Mouse (Mus musculus): ENCODE results near the gene Myo1g. TPM values are rescaled to one million over a fixed set of nuclear protein-coding genes. Genes with fewer than 3 reads are reported as not detected.

Myo1g gene
- polyA plus RNA-seq, 1 experiment from 2014 or later: 1.8 TPM

DNA sequence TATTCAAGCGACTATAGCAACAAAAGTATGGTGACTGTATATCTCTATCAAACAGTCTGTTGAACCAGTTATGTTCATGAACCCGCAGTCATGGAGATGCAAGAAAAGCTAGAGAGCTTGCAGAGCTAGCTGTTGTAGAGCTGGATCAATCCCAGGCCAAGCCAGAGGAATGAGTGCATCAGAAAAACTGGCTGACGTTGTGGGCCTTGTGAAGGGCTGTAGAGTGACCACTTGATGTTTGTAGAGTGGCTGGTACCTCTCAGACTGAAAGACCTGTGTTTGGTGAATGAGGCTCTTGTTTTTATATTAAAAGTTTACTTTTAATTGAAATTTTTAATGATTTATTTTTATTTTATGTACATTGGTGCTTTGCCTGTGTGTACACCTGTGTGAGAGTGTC, 29.4 kb upstream of the Myo1g start:
- no peak overlapping the region for H3K4me3 ChIP-seq (replicated peaks)
- H3K9me3 ChIP-seq: no peaks in the 10 kb centered on the region
- ATAC-seq: no peak
- H3K27ac ChIP-seq: no peak overlapping the region
- H3K4me2 ChIP-seq (replicated peaks): no peak overlapping the region
- no peaks in the 10 kb centered on the region for H3K27me3 ChIP-seq (replicated peaks)
- no peak overlapping the region for H3K9ac ChIP-seq
- peaks cover 8% of the 10 kb centered on the region for H3K4me1 ChIP-seq (replicated peaks)
- WGBS: 88% methylated on average over 3 of the region's 3 CpGs
- H3K36me3 ChIP-seq: peaks cover 3% of the 10 kb centered on the region; the same call in 1 of the 2 replicates

DNA sequence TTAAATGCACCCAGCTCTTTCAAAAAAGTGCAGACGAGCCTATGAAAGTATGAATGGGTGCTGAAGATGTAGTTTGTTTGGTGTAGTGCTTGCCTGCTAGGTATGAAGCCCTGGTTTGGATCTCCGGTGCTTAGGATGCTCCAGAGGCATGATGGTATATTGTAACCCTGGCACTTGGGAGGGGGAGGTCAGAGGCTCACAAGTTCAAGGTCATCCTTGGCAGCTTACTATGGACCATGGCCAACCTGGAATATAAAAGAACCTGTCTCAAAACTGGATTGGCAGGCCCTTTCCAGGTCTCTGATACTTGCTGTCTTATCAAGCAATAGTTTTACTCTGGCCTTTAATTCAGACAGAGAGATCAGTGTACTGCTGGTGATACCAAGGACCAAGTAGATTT, 29.0 kb upstream of the Myo1g start:
- H3K4me3 ChIP-seq (replicated peaks): no peak overlapping the region
- peaks cover 8% of the 10 kb centered on the region for H3K4me1 ChIP-seq (replicated peaks)
- no peak for ATAC-seq
- H3K36me3 ChIP-seq: peaks cover 3% of the 10 kb centered on the region; the same call in 1 of the 2 replicates
- H3K9me3 ChIP-seq: no peaks in the 10 kb centered on the region
- 90% methylated on average over 2 of the region's 2 CpGs for WGBS
- no peaks in the 10 kb centered on the region for H3K27me3 ChIP-seq (replicated peaks)
- no peak overlapping the region for H3K9ac ChIP-seq
- H3K4me2 ChIP-seq (replicated peaks): no peak overlapping the region
- no peak overlapping the region for H3K27ac ChIP-seq

DNA sequence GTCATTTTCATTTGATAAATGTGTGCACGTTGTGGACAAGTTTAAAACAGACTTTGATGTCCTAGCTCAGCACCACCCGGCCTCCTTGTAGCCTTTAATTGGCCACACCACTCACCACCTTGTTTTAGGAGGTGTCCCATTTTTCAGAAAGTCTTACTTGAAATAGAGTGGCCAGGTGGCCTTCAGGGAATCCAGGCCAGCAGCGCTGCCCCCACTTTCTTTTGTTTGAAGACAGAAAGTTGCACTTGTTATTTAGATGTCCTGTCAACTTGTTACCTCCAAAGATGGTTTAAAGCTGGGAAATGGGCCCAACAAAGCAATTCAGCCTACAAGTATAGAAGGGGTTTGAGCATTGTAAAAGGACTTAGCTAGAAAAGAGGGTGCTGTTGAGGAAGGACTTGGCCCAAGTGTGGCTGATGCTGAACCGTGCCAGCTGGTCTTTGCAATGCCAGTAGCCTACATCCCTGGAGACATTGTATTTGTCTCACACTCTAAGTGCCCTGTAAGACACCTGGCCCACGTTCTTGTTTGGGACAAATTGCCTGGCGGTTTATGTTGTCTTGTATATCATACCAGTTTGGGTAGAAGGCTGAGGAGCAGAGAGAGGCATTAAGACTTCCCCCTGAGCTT, 27.0 kb upstream of the Myo1g start:
- ATAC-seq: no peak
- H3K4me1 ChIP-seq (replicated peaks): peaks cover 8% of the 10 kb centered on the region
- peak overlapping the region; percentile 99; the same call in 1 of the 2 replicates for H3K27ac ChIP-seq
- no peaks in the 10 kb centered on the region for H3K27me3 ChIP-seq (replicated peaks)
- no peaks in the 10 kb centered on the region; the same call in 1 of the 2 replicates for H3K36me3 ChIP-seq
- peak overlapping the region; percentile 83 for H3K9ac ChIP-seq
- 22% methylated on average over 6 of the region's 6 CpGs for WGBS
- H3K4me3 ChIP-seq (replicated peaks): peak overlapping the region; percentile 80
- H3K9me3 ChIP-seq: no peaks in the 10 kb centered on the region
- H3K4me2 ChIP-seq (replicated peaks): peak overlapping the region; percentile 75

DNA sequence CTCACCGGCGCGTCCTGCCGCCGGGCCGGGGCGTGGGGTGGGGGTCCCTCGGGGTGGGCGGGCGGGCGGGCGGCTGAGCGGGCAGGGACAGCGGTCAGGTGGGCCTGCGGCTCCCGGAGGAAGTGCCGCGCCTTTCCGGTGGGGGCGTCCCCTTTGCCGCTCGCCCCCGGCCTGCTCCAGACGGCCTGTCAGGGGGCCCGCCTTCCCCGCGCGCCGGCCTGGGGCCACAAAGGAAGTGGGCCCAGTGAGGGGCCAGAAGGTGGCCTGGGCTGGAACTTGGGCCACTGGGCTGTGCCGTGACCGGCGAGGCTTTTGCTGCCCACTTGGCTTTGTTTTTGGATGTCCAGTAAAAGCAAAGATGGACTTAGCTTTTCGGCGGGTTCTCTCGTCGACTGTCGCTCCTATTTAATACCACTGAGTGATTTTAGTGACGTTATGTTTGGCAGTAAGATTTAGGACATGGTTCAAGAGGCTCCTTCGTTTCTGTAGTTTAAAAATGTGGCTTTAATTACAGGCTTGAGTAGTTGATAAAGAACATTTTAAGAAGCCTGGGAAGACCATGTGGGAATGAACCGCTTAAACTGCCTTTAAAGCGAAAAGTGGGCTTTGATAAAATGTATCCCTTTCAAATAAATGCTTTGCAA, 26.4 kb upstream of the Myo1g start:
- Histone ChIP-seq H3K36me3 (no peaks in the 10 kb centered on the region; the same call in 1 of the 2 replicates), H3K9me3 (no peaks in the 10 kb centered on the region), H3K4me1 (replicated peaks) (peaks cover 8% of the 10 kb centered on the region), H3K27ac (peak overlapping the region; percentile 99), H3K9ac (peak overlapping the region; percentile 83), H3K4me2 (replicated peaks) (peak overlapping the region; percentile 75), H3K27me3 (replicated peaks) (no peaks in the 10 kb centered on the region), H3K4me3 (replicated peaks) (peak overlapping the region; percentile 80)
- under 1% methylated on average over 40 of the region's 41 CpGs for WGBS
- peak; percentile 75 for ATAC-seq

DNA sequence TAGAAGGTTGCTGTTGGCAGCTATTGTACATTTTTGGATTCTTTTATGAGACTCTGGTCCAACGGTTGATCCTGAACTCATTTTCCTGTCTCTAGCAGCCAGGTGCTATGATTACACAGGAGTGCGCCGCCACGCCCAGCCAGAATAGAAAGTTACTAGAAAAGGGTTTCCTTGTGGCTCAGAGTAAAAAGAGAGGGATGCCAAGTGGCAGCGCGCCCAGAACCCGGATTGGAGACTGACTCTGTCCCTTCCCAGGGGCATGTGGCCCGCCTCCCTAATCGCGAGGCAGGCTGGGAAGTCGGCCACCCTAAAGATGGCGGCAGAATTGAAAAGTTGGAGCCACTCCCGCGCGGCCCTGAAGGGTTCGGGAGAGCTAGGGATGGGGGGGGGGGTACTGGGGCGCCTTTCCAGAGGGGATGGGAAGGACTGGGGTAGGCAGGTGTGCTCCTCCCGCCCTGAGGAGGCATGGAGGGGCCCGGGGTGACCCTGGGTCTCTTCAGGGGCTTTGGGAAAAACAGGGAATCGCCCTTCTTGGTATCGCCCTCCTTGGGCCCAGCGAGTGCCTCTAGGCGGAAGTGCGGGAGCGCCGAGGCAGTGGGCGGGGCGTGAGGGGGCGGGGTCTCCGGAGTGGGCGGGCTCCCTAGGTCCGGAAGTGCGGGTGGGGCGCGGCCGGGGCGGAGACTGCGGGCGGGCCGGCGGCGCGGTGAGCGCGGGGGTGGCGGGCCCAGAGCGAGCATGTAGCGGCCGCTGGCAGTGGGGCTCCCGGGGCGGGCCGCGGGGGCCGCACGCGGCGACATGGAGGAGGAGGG, 25.6 kb upstream of the Myo1g start, which contains the start of gene Ccm2:
TSS of gene Ccm2 (plus strand) at position 683 of the 809 bp plus-strand sequence.
- H3K9ac ChIP-seq: peak within 1 kb of the TSS; percentile 83
- H3K9me3 ChIP-seq: no peaks in the 10 kb centered on the region
- peaks cover 8% of the 10 kb centered on the region for H3K4me1 ChIP-seq (replicated peaks)
- peak within 1 kb of the TSS; percentile 99 for H3K27ac ChIP-seq
- ATAC-seq: peak; percentile 98
- WGBS: under 1% methylated on average over 53 of the region's 57 CpGs
- H3K4me3 ChIP-seq (replicated peaks): peak within 1 kb of the TSS; percentile 80
- no peaks in the 10 kb centered on the region for H3K36me3 ChIP-seq
- H3K4me2 ChIP-seq (replicated peaks): peak within 1 kb of the TSS; percentile 75
- no peaks in the 10 kb centered on the region for H3K27me3 ChIP-seq (replicated peaks)

DNA sequence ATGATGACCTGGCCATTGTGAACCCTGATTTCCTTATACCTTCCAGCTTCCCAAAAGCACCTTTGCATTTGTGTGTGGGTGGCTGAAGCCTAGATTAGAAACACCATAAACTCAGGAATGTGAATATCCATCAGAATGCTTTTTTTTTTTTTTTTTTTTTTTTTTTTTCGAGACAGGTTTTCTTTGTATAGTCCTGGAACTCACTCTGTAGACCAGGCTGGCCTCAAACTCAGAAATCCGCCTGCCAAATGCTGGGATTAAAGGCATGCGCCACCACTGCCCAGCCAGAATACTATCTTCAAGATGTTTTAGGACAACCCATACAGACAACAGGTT, 25.1 kb upstream of the Myo1g start:
- Histone ChIP-seq H3K9me3 (no peaks in the 10 kb centered on the region), H3K4me3 (replicated peaks) (peak overlapping the region; percentile 80), H3K36me3 (no peaks in the 10 kb centered on the region), H3K4me2 (replicated peaks) (peak overlapping the region; percentile 75), H3K4me1 (replicated peaks) (peaks cover 8% of the 10 kb centered on the region), H3K27ac (peak overlapping the region; percentile 99), H3K27me3 (replicated peaks) (no peaks in the 10 kb centered on the region), H3K9ac (peak overlapping the region; percentile 83)
- WGBS: 15% methylated on average over 3 of the region's 3 CpGs
- ATAC-seq: peak; percentile 23

DNA sequence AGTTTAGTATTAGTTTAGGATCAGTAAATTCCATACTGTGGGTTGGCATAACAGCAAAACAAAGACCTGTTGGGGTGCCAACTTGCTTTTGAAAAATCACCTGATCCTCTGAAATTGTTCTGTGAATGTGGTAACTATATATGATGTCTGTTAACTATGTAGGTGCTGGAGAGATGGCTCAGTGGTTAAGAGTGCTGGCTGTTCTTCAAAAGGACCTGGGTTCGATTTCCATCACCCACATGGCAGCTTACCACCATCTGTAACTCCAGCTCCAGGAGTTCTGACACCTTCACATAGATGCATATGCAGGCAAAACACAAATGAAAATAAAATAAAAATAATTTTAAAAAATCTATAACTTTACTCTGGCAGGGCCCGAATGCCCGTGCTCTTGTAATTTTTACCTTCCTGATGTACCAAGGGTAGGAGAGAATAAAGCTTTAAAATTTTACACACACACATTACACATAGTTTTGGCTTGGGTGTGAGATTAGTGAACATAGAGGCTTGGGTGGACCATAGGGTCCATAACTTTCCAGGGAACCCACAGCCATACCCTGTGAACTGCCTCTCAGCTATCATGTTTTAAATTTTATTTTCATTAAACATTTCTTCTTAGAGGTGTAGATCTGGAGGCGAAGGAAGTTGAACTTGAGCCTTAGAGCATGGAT, 24.6 kb upstream of the Myo1g start:
- Histone ChIP-seq H3K9ac (no peak overlapping the region), H3K27ac (0 out of 2 replicates have a peak overlapping the region, but pooled peaks have one; percentile 99), H3K9me3 (no peaks in the 10 kb centered on the region), H3K4me1 (replicated peaks) (peaks cover 8% of the 10 kb centered on the region), H3K36me3 (no peaks in the 10 kb centered on the region), H3K4me3 (replicated peaks) (no peak overlapping the region), H3K4me2 (replicated peaks) (no peak overlapping the region; the same call in 1 of the 2 replicates), H3K27me3 (replicated peaks) (no peaks in the 10 kb centered on the region)
- ATAC-seq: no peak
- 95% methylated on average over 4 of the region's 4 CpGs for WGBS

DNA sequence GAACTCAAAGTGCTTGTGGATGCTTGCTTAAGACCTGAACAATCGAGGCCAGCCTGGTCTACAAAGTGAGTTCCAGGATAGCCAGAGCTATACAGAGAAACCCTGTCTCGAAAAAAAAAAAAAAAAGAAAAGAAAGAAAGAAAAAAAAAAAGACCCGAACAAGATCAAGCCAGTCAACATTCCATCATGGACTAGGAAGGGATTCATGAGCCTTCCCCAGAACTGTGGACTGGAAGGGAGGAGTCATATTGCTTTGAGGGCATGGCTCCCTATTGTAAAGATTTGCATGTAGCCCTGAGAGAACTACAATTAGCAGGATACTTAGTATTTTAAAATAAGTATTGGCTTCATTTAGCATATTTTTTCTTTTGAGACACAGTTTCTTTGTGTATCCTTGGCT, 23.9 kb upstream of the Myo1g start:
- Histone ChIP-seq H3K9ac (no peak overlapping the region), H3K4me2 (replicated peaks) (no peak overlapping the region), H3K4me3 (replicated peaks) (no peak overlapping the region), H3K36me3 (no peaks in the 10 kb centered on the region), H3K9me3 (no peaks in the 10 kb centered on the region), H3K27ac (no peak overlapping the region), H3K4me1 (replicated peaks) (peaks cover 6% of the 10 kb centered on the region), H3K27me3 (replicated peaks) (no peaks in the 10 kb centered on the region)
- WGBS: 74% methylated on average over 3 of the region's 3 CpGs
- ATAC-seq: no peak

DNA sequence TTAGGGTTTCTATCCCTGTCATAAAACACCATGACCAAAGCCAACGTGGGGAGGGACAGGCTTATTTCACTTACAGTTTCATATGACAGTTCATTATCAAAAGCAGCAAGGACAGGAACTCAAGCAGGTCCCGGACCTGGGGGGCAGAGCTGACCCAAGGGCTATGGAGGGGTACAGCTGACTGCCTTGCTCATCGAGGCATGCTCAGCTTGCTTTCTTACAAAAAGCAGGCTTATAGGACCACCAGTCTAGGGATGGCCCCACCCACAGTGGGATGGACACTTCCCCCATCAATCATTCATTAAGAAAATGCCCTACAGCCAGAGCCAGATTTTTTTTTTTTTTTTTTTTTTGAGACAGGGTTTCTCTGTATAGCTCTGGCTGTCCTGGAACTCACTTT, 10.0 kb upstream of the Myo1g start:
- no peak for ATAC-seq
- no peak overlapping the region for H3K27ac ChIP-seq
- 0 out of 2 replicates have a peak, but pooled peaks cover 2% of the 10 kb centered on the region for H3K4me1 ChIP-seq (replicated peaks)
- H3K9me3 ChIP-seq: no peaks in the 10 kb centered on the region
- 90% methylated on average over 3 of the region's 3 CpGs for WGBS
- peaks cover 8% of the 10 kb centered on the region for H3K36me3 ChIP-seq
- no peak overlapping the region for H3K4me2 ChIP-seq (replicated peaks)
- H3K4me3 ChIP-seq (replicated peaks): no peak overlapping the region
- no peak overlapping the region for H3K9ac ChIP-seq
- H3K27me3 ChIP-seq (replicated peaks): no peaks in the 10 kb centered on the region

DNA sequence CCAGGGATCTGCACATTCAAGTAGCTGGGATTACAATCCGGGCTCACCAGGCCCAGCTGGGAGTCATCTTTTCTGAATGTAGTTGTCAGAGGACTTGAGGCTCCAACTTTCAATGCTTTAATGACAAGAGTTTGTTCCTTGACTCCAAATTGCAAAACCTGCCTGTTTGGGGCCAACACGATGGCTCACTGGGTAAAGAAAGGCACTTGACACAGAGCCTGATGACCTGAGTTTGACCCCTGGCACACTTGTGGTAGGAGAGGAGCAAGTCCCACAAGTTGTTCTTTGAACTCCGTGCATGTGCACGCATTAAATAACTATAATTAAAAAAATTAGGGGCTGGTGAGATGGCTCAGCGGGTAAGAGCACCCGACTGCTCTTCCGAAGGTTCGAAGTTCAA, 9.2 kb upstream of the Myo1g start:
- H3K27ac ChIP-seq: no peak overlapping the region
- H3K27me3 ChIP-seq (replicated peaks): no peaks in the 10 kb centered on the region
- H3K4me1 ChIP-seq (replicated peaks): 0 out of 2 replicates have a peak, but pooled peaks cover 2% of the 10 kb centered on the region
- H3K36me3 ChIP-seq: peaks cover 16% of the 10 kb centered on the region
- H3K9ac ChIP-seq: no peak overlapping the region
- no peaks in the 10 kb centered on the region for H3K9me3 ChIP-seq
- WGBS: 86% methylated on average over 8 of the region's 8 CpGs
- H3K4me3 ChIP-seq (replicated peaks): no peak overlapping the region
- no peak overlapping the region for H3K4me2 ChIP-seq (replicated peaks)
- no peak for ATAC-seq

DNA sequence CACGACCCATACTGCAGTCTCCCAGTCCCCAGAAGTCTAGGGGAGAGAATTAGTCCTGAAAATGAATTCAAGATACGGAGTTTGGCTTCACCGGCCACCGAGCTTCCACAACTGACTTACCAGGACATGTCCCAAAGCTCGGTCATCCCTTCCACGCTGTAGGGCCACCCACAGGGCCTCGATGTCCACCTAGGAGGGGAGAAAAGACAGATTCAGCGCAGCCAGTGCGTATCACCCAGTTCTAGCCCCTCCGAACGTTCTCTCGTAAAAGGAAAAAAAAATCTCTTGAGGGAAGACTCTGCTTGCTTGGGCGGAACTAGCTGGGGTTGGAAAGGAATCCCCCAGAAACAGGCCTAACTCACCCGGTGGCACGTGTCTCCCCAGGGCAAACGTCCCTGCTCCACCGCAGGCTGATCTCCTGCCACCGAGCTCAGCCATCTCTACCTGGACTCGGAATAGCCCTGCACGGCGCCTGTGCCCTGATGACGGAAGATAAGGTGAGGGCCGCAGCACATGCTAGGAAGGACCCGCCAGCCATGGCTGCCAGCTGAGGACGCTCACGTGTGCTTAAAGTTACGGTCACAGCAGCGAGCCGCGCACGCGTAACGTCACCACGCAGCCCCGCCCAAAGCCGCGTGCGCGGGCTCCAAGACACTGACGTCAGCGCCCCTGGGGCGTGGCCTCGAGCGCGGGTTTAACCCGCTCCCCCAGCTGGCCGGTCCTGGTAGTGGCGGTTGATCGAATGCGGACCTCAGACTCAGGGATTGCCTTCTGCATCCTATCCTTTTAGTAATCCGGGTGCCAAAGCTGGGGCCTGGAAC, 7.6 kb upstream of the Myo1g start:
- Histone ChIP-seq H3K27ac (peak overlapping the region; percentile 84), H3K4me3 (replicated peaks) (peak overlapping the region; percentile 60), H3K36me3 (peaks cover 25% of the 10 kb centered on the region), H3K4me2 (replicated peaks) (peak overlapping the region; percentile 70), H3K4me1 (replicated peaks) (0 out of 2 replicates have a peak, but pooled peaks cover 2% of the 10 kb centered on the region), H3K27me3 (replicated peaks) (no peaks in the 10 kb centered on the region), H3K9me3 (no peaks in the 10 kb centered on the region), H3K9ac (peak overlapping the region; percentile 72)
- under 1% methylated on average over 51 of the region's 51 CpGs for WGBS
- ATAC-seq: peak; percentile 96

Data from intestine, embryonic 15.5 days (tissue).